Mouse (Mus musculus) lung, embryonic 14.5 days (tissue): Measurements from ENCODE around the gene Rgma. TPM values are rescaled to one million over a fixed set of nuclear protein-coding genes. Genes with fewer than 3 reads are reported as not detected.

Experiments
- ATAC-seq: fragments of 200-750 bp; cut with Nextera tagmentation; 2 replicates; pipeline ENCODE4 v1.8.0; 2017; ENCODE audit warnings: mild to moderate bottlenecking, moderate TSS enrichment, moderate library complexity; ENCODE audit not compliant: insufficient read depth
- DNase-seq: peaks from one replicate; pipeline ENCODE4 v3.0.0-alpha.2; 2015
- H3K27ac ChIP-seq: fragments of 300-500 bp; sonication (generic); 2 replicates; pipeline ENCODE4 v1.5.1; 2014; ENCODE audit warnings: low read depth, mild to moderate bottlenecking, moderate library complexity
- H3K27me3 ChIP-seq: fragments of 300-500 bp; sonication (generic); 2 replicates; pipeline ENCODE4 v1.6.1; 2014; ENCODE audit warnings: low read length, control low read depth; ENCODE audit not compliant: insufficient read depth
- H3K36me3 ChIP-seq: fragments of 300-500 bp; sonication (generic); 2 replicates; pipeline ENCODE4 v1.6.1; 2014; ENCODE audit warnings: control low read depth; ENCODE audit not compliant: insufficient read depth
- H3K4me1 ChIP-seq: fragments of 300-500 bp; sonication (generic); 2 replicates; pipeline ENCODE4 v1.6.1; 2014; ENCODE audit warnings: antibody characterized with exemption, control low read depth; ENCODE audit not compliant: insufficient read depth
- H3K4me2 ChIP-seq: fragments of 300-500 bp; sonication (generic); 2 replicates; pipeline ENCODE4 v1.6.1; 2014; ENCODE audit warnings: mild to moderate bottlenecking
- H3K4me3 ChIP-seq: fragments of 300-500 bp; sonication (generic); 2 replicates; pipeline ENCODE4 v1.5.1; 2014; ENCODE audit warnings: low read depth, low read length
- H3K9ac ChIP-seq: fragments of 300-500 bp; sonication (generic); 2 replicates; pipeline ENCODE4 v1.6.1; 2014
- H3K9me3 ChIP-seq: fragments of 300-500 bp; sonication (generic); 2 replicates; pipeline ENCODE4 v1.6.1; 2016; ENCODE audit warnings: low read depth, low read length, control low read depth
- CTCF ChIP-seq: IDR thresholded peaks from 2 replicates; pipeline ENCODE4 v1.5.1; 2016; ENCODE audit warnings: antibody characterized with exemption, low read depth
- WGBS: fragments of 180-500 bp; shearing (Covaris S2); extraction: QIAGEN DNeasy Blood & Tissue Kit; methylation state at CpG from one replicate; pipeline ENCODE4 v1.1.7; 2014; 5-methylcytosine and 5-hydroxymethylcytosine counted together
- polyA plus RNA-seq: library from polyadenylated mRNA; unstranded; fragments of >200 nt; fragmentation: Nextera tagmentation; extraction: Ambion mirVana; gene quantifications from 2 replicates; pipeline ENCODE4 v1.2.1, GENCODE M21; 2014

Rgma gene
- polyA plus RNA-seq, 1 experiment from 2014 or later, result 22.8 TPM

- WGBS, result 62% methylated on average over 7 of the region's 7 CpGs
- H3K9me3 ChIP-seq, result no peaks in the 10 kb centered on the region
- TF ChIP-seq CTCF, result no peak
- no peak overlapping the region for H3K27ac ChIP-seq
- H3K4me3 ChIP-seq, result no peak overlapping the region
- no peaks in the 10 kb centered on the region for H3K36me3 ChIP-seq
- H3K4me1 ChIP-seq, result peaks cover 12% of the 10 kb centered on the region
- no peak overlapping the region for H3K4me2 ChIP-seq
- no peak overlapping the region for H3K9ac ChIP-seq
- ATAC-seq (no peak), DNase-seq (no peak)
- H3K27me3 ChIP-seq, result no peaks in the 10 kb centered on the region
These were observed 43.7 kb upstream of the Rgma start for GRCm38 (mm10) chr7:73331645-73332044.

GRCm38 (mm10) chr7:73333398-73333988 is 41.8 kb upstream of the Rgma start:
- no peak for TF ChIP-seq CTCF
- DNase-seq (no peak), ATAC-seq (no peak)
- no peaks in the 10 kb centered on the region for H3K27me3 ChIP-seq
- H3K9me3 ChIP-seq, result no peaks in the 10 kb centered on the region
- peaks cover 3% of the 10 kb centered on the region; the same call in 1 of the 2 replicates for H3K4me1 ChIP-seq
- no peak overlapping the region for H3K4me3 ChIP-seq
- H3K36me3 ChIP-seq, result no peaks in the 10 kb centered on the region
- H3K9ac ChIP-seq, result no peak overlapping the region
- no peak overlapping the region for H3K27ac ChIP-seq
- 68% methylated on average over 12 of the region's 12 CpGs for WGBS
- no peak overlapping the region for H3K4me2 ChIP-seq

- no peak for ATAC-seq
- 45% methylated on average over 7 of the region's 7 CpGs for WGBS
These were observed 40.4 kb upstream of the Rgma start for GRCm38 (mm10) chr7:73334883-73335282.

GRCm38 (mm10) chr7:73336380-73336779 is 38.9 kb upstream of the Rgma start:
- Histone ChIP-seq H3K4me2 (no peak overlapping the region), H3K36me3 (no peaks in the 10 kb centered on the region), H3K4me3 (no peak overlapping the region), H3K4me1 (no peaks in the 10 kb centered on the region), H3K9me3 (no peaks in the 10 kb centered on the region), H3K9ac (no peak overlapping the region), H3K27ac (no peak overlapping the region), H3K27me3 (no peaks in the 10 kb centered on the region)
- no peak for TF ChIP-seq CTCF
- WGBS, result 29% methylated on average over 7 of the region's 7 CpGs
- DNase-seq (no peak), ATAC-seq (no peak)

More at GRCm38 (mm10) chr7:73334883-73335282, 40.4 kb upstream of the Rgma start:
- Histone ChIP-seq H3K36me3 (no peaks in the 10 kb centered on the region), H3K9me3 (no peaks in the 10 kb centered on the region), H3K27ac (no peak overlapping the region), H3K4me2 (no peak overlapping the region), H3K9ac (no peak overlapping the region), H3K4me3 (no peak overlapping the region), H3K4me1 (no peaks in the 10 kb centered on the region), H3K27me3 (no peaks in the 10 kb centered on the region)
- TF ChIP-seq CTCF, result no peak
- DNase-seq, result no peak

GRCm38 (mm10) chr7:73338353-73338752 is 37.0 kb upstream of the Rgma start:
- WGBS, result 78% methylated on average over 5 of the region's 5 CpGs

GRCm38 (mm10) chr7:73343852-73344251 is 31.5 kb upstream of the Rgma start:
- 53% methylated on average over 3 of the region's 3 CpGs for WGBS

More at GRCm38 (mm10) chr7:73338353-73338752, 37.0 kb upstream of the Rgma start:
- no peaks in the 10 kb centered on the region for H3K27me3 ChIP-seq
- H3K27ac ChIP-seq, result no peak overlapping the region
- H3K4me3 ChIP-seq, result no peak overlapping the region
- no peaks in the 10 kb centered on the region for H3K9me3 ChIP-seq
- no peak overlapping the region for H3K4me2 ChIP-seq
- H3K4me1 ChIP-seq, result no peaks in the 10 kb centered on the region
- no peak for ATAC-seq
- DNase-seq, result no peak
- H3K9ac ChIP-seq, result no peak overlapping the region
- TF ChIP-seq CTCF, result no peak
- H3K36me3 ChIP-seq, result no peaks in the 10 kb centered on the region

GRCm38 (mm10) chr7:73348585-73349124 is 26.7 kb upstream of the Rgma start:
- no peak for ATAC-seq
- H3K4me1 ChIP-seq, result no peaks in the 10 kb centered on the region
- WGBS, result 27% methylated on average over 10 of the region's 10 CpGs
- H3K36me3 ChIP-seq, result no peaks in the 10 kb centered on the region
- H3K4me3 ChIP-seq, result no peak overlapping the region
- H3K27me3 ChIP-seq, result no peaks in the 10 kb centered on the region
- DNase-seq, result no peak
- no peak overlapping the region for H3K9ac ChIP-seq
- no peak overlapping the region for H3K27ac ChIP-seq
- no peaks in the 10 kb centered on the region for H3K9me3 ChIP-seq
- TF ChIP-seq CTCF, result no peak
- no peak overlapping the region for H3K4me2 ChIP-seq

More at GRCm38 (mm10) chr7:73343852-73344251, 31.5 kb upstream of the Rgma start:
- TF ChIP-seq CTCF, result no peak
- no peak for ATAC-seq
- H3K27ac ChIP-seq, result no peak overlapping the region
- H3K9ac ChIP-seq, result no peak overlapping the region
- no peaks in the 10 kb centered on the region for H3K9me3 ChIP-seq
- H3K4me1 ChIP-seq, result no peaks in the 10 kb centered on the region
- H3K36me3 ChIP-seq, result no peaks in the 10 kb centered on the region
- DNase-seq, result no peak
- H3K4me2 ChIP-seq, result no peak overlapping the region
- no peaks in the 10 kb centered on the region for H3K27me3 ChIP-seq
- no peak overlapping the region for H3K4me3 ChIP-seq
